Mouse (Mus musculus) MEL (cell line): Measurements from ENCODE around the gene Mstn. TPM values are rescaled to one million over a fixed set of nuclear protein-coding genes. Genes with fewer than 3 reads are reported as not detected.

Source experiments
- DNase-seq: peaks from one replicate; pipeline ENCODE4 v3.0.0; 2011; ENCODE audit warnings: low read depth, low spot score
- H3K27ac ChIP-seq: 2 replicates; pipeline ENCODE4 v1.5.1; 2012; ENCODE audit warnings: low read depth, mild to moderate bottlenecking, control low read depth, low read length, moderate library complexity; ENCODE audit not compliant: control insufficient read depth
- H3K27me3 ChIP-seq, 2 experiments: fragments of 150-350 bp in 1 of 2; sonication (generic) in 1 of 2; 2 replicates each; pipeline ENCODE4 v1.6.1; 2012; ENCODE audit warnings: low read length in 2 of 2, mild to moderate bottlenecking in 2 of 2, improper control_type of control experiment in 1 of 2, moderate library complexity in 1 of 2; ENCODE audit not compliant: insufficient read depth in 2 of 2, control insufficient read depth in 1 of 2
- H3K36me3 ChIP-seq, 2 experiments: 2 replicates each; pipeline ENCODE4 v1.6.1; 2012 to 2014; ENCODE audit warnings: low read length in 2 of 2, improper control_type of control experiment in 1 of 2, inconsistent platforms in 1 of 2, mild to moderate bottlenecking in 1 of 2; ENCODE audit not compliant: insufficient read depth in 2 of 2, control insufficient read depth in 1 of 2
- H3K4me1 ChIP-seq, 2 experiments: fragments of 150-350 bp in 1 of 2; sonication (generic) in 1 of 2; 2 replicates each; pipeline ENCODE4 v1.6.1; 2012; ENCODE audit warnings: low read length in 2 of 2, improper control_type of control experiment in 1 of 2, mild to moderate bottlenecking in 1 of 2; ENCODE audit not compliant: insufficient read depth in 2 of 2, control insufficient read depth in 1 of 2
- H3K4me3 ChIP-seq, 2 experiments: fragments of 150-350 bp in 1 of 2; sonication (generic) in 1 of 2; 2 replicates each; pipeline ENCODE4 v1.5.1; 2012; ENCODE audit warnings: low read depth in 2 of 2, low read length in 2 of 2, mild to moderate bottlenecking in 2 of 2, moderate library complexity in 2 of 2, control low read depth in 1 of 2, improper control_type of control experiment in 1 of 2; ENCODE audit not compliant: control insufficient read depth in 1 of 2, insufficient read depth in 1 of 2
- H3K79me2 ChIP-seq: 2 replicates; pipeline ENCODE4 v1.6.1; 2012; ENCODE audit warnings: mild to moderate bottlenecking, low read length, moderate library complexity; ENCODE audit not compliant: control insufficient read depth, poor library complexity, insufficient read depth
- H3K9ac ChIP-seq: 2 replicates; pipeline ENCODE4 v1.6.1; 2012; ENCODE audit warnings: low read depth, mild to moderate bottlenecking, control low read depth, low read length, moderate library complexity; ENCODE audit not compliant: control insufficient read depth, poor library complexity, severe bottlenecking
- H3K9me3 ChIP-seq: fragments of 150-350 bp; sonication (generic); replicated peaks from 2 replicates; pipeline ENCODE4 v1.6.1; 2012; ENCODE audit warnings: mild to moderate bottlenecking, low read length, improper control_type of control experiment, moderate library complexity; ENCODE audit not compliant: insufficient read depth
- CTCF ChIP-seq, 3 experiments: IDR thresholded peaks in 2 of 3; conservative IDR thresholded peaks in 1 of 3; 2 replicates each; pipeline ENCODE4 v1.5.1; 2011 to 2012; ENCODE audit warnings: low read length in 3 of 3, low read depth in 2 of 3, mild to moderate bottlenecking in 2 of 3, improper control_type of control experiment in 1 of 3, inconsistent platforms in 1 of 3, mixed read lengths in 1 of 3, moderate library complexity in 1 of 3; ENCODE audit not compliant: control insufficient read depth in 1 of 3, insufficient read depth in 1 of 3, poor library complexity in 1 of 3, severe bottlenecking in 1 of 3
- ETS1 ChIP-seq: IDR thresholded peaks from 2 replicates; pipeline ENCODE4 v1.6.1; 2012; ENCODE audit warnings: low read depth, mild to moderate bottlenecking, inconsistent platforms, low read length, improper control_type of control experiment, moderate library complexity
- HCFC1 ChIP-seq: IDR thresholded peaks from 2 replicates; pipeline ENCODE4 v1.6.1; 2012; ENCODE audit warnings: low read depth, mild to moderate bottlenecking, inconsistent platforms, low read length, improper control_type of control experiment, moderate library complexity
- JUND ChIP-seq: IDR thresholded peaks from 2 replicates; pipeline ENCODE4 v1.6.1; 2011; ENCODE audit warnings: low read depth, mild to moderate bottlenecking, improper control_type of control experiment, low read length
- MAFK ChIP-seq: IDR thresholded peaks from 2 replicates; pipeline ENCODE4 v1.6.1; 2011; ENCODE audit warnings: low read depth, mild to moderate bottlenecking, low read length, improper control_type of control experiment, borderline replicate concordance
- MAX ChIP-seq: IDR thresholded peaks from 2 replicates; pipeline ENCODE4 v1.6.1; 2011; ENCODE audit warnings: low read length, improper control_type of control experiment
- POLR2AphosphoS2 ChIP-seq: IDR thresholded peaks from 2 replicates; pipeline ENCODE4 v1.6.1; 2011; ENCODE audit warnings: low read length, improper control_type of control experiment
- SIN3A ChIP-seq: IDR thresholded peaks from 2 replicates; pipeline ENCODE4 v1.6.1; 2012; ENCODE audit warnings: low read length, improper control_type of control experiment, inconsistent platforms
- TAL1 ChIP-seq: IDR thresholded peaks from 2 replicates; pipeline ENCODE4 v1.6.1; 2012; ENCODE audit warnings: mild to moderate bottlenecking, inconsistent platforms, low read length, moderate library complexity, mixed read lengths
- UBTF ChIP-seq: IDR thresholded peaks from 2 replicates; pipeline ENCODE4 v1.6.1; 2012; ENCODE audit warnings: low read depth, mild to moderate bottlenecking, inconsistent platforms, low read length, improper control_type of control experiment, moderate library complexity, borderline replicate concordance; ENCODE audit not compliant: insufficient read depth
- USF1 ChIP-seq: IDR thresholded peaks from 2 replicates; pipeline ENCODE4 v1.6.1; 2014; ENCODE audit warnings: low read depth, mild to moderate bottlenecking, inconsistent platforms, low read length, improper control_type of control experiment, moderate library complexity
- USF2 ChIP-seq, 2 experiments: IDR thresholded peaks; 2 replicates each; pipeline ENCODE4 v1.6.1; 2011 to 2012; ENCODE audit warnings: improper control_type of control experiment in 2 of 2, low read length in 2 of 2, borderline replicate concordance in 1 of 2, inconsistent platforms in 1 of 2, low read depth in 1 of 2, mild to moderate bottlenecking in 1 of 2; ENCODE audit not compliant: insufficient read depth in 1 of 2
- ZMIZ1 ChIP-seq: IDR thresholded peaks from 2 replicates; pipeline ENCODE4 v1.6.1; 2012; ENCODE audit warnings: low read depth, mild to moderate bottlenecking, inconsistent platforms, low read length, improper control_type of control experiment, moderate library complexity
- polyA plus RNA-seq, 2 experiments: library from polyadenylated mRNA; stranded (reverse) in 1 of 2; unstranded in 1 of 2; fragments of >175 nt in 1 of 2; fragments of >200 nt in 1 of 2; gene quantifications; 2 replicates each; pipeline versions ENCODE4 v1.2.1 to v1.2.4; 2012; ENCODE audit warnings: low replicate concordance in 2 of 2, low read depth in 1 of 2; ENCODE audit not compliant: insufficient read length in 2 of 2, insufficient read depth in 1 of 2, missing spikeins in 1 of 2
- total RNA-seq: library from RNA; depleted of rRNA; stranded (reverse); fragments of 300-350 nt; gene quantifications from 2 replicates; pipeline ENCODE4 v1.2.3, GENCODE M21; 2012

Gene Mstn
- total and polyA plus RNA-seq, 3 experiments, result not detected

DNA sequence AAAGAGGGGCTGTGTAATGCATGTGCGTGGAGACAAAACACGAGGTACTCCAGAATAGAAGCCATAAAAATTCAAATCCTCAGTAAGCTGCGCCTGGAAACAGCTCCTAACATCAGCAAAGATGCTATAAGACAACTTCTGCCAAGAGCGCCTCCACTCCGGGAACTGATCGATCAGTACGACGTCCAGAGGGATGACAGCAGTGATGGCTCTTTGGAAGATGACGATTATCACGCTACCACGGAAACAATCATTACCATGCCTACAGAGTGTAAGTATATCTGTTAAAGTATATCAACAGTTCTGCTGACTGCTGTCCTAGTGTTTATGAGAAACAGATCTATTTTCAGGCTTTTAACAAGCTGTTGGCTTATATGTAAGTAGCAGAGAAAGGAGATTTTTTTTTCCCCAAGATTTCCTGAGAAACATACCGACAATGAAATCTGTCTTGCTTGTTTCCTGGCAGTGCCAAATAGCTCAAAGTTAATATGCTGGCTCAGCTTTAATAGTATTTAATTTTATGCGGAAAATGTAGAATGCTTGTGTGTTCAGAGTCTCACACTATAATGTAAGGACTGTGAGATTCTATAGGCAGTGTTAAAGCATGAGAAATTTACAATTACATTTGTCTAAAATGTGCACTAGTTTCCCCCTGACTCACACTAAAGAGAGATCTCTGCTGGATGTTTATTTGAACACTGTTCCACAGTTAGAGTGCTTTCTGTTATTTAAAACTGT, 600 bp downstream of the Mstn start:
- Histone ChIP-seq H3K27ac (no peak overlapping the region), H3K27me3 (peaks cover 2 to 6% of the 10 kb centered on the region in 2 experiments), H3K79me2 (no peaks in the 10 kb centered on the region), H3K9me3 (no peaks in the 10 kb centered on the region), H3K4me3 (no peak overlapping the region), H3K36me3 (no peaks in the 10 kb centered on the region), H3K4me1 (no peaks in the 10 kb centered on the region), H3K9ac (no peak overlapping the region)
- no peak for DNase-seq
- TF ChIP-seq CTCF (IDR thresholded peaks at IDR 0.05 in 2 of 3, conservative IDR thresholded peaks at IDR 0.05 in 1 of 3; ENCODE audit: control insufficient read depth in 1 of 3, insufficient read depth in 1 of 3, low read depth in 2 of 3, low read length in 3 of 3, poor library complexity in 1 of 3, severe bottlenecking in 1 of 3), result no peak
- no peak for TF ChIP-seq POLR2AphosphoS2
- no peak for TF ChIP-seq ETS1
- no peak for TF ChIP-seq UBTF
- no peak for TF ChIP-seq TAL1
- TF ChIP-seq USF1, result no peak
- no peak for TF ChIP-seq MAX
- no peak for TF ChIP-seq ZMIZ1

DNA sequence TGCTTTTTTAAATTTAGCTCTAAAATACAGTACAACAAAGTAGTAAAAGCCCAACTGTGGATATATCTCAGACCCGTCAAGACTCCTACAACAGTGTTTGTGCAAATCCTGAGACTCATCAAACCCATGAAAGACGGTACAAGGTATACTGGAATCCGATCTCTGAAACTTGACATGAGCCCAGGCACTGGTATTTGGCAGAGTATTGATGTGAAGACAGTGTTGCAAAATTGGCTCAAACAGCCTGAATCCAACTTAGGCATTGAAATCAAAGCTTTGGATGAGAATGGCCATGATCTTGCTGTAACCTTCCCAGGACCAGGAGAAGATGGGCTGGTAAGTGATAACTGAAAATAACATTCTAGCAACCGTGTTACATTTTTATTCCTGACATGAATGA, 2.5 kb downstream of the Mstn start:
- Histone ChIP-seq H3K79me2 (no peaks in the 10 kb centered on the region), H3K9ac (no peak overlapping the region), H3K27ac (no peak overlapping the region), H3K36me3 (no peaks in the 10 kb centered on the region), H3K27me3 (peaks cover 8% of the 10 kb centered on the region in 2 experiments), H3K4me3 (no peak overlapping the region), H3K9me3 (no peaks in the 10 kb centered on the region), H3K4me1 (no peaks in the 10 kb centered on the region)
- no peak for DNase-seq
- no peak for TF ChIP-seq USF1
- no peak for TF ChIP-seq MAFK
- TF ChIP-seq SIN3A, result no peak
- TF ChIP-seq HCFC1, result no peak

DNA sequence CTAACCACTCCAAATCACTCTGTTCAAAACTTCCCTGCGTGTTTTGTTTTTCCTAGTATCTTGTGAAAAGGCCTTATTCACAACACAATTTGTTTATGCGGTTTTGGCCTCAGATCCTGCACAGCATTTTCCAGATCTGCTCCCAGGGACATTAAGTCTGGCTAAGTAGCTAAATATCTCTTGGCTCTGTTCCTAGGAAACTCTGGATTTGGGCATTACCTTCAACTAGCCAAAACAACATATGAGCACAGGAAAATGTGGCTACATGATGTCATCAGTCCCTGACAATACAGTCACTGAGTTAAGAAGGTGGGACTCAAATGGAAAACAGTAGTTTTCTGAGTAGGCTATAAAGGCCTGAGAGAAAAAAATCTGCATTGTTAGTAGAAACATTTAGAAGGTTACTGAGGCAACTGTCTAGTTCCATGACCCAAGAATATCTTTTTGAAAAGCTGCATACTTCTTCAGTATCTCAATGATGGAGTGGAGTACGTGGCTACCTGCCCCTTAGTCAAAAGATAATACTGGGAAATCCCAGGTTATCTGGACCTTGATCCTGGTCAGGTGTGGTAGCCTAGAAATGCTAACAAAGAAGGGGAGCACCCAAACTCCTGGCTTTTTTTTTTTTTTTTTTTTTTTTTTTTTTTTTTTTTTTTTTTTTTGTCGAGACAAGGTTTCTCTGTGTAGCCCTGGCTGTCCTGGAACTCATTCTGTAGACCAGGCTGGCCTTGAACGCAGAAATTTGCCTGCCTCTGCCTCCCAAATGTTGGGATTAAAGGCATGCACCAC, 8.5 kb downstream of the Mstn start:
- Histone ChIP-seq H3K4me3 (no peak overlapping the region), H3K27ac (no peak overlapping the region), H3K27me3 (peaks cover 6 to 9% of the 10 kb centered on the region in 2 experiments), H3K36me3 (no peaks in the 10 kb centered on the region), H3K9me3 (no peaks in the 10 kb centered on the region), H3K9ac (no peak overlapping the region), H3K79me2 (no peaks in the 10 kb centered on the region), H3K4me1 (no peaks in the 10 kb centered on the region)
- DNase-seq, result no peak
- TF ChIP-seq ETS1 (no peak), MAX (no peak), JUND (no peak), USF2 (IDR thresholded peaks at IDR 0.05; ENCODE audit: borderline replicate concordance in 1 of 2, insufficient read depth in 1 of 2, low read depth in 1 of 2, low read length in 2 of 2) (no peak), MAFK (no peak)
